ENCODE assay signal across 9 mouse cellular contexts in the genomic region with DNA sequence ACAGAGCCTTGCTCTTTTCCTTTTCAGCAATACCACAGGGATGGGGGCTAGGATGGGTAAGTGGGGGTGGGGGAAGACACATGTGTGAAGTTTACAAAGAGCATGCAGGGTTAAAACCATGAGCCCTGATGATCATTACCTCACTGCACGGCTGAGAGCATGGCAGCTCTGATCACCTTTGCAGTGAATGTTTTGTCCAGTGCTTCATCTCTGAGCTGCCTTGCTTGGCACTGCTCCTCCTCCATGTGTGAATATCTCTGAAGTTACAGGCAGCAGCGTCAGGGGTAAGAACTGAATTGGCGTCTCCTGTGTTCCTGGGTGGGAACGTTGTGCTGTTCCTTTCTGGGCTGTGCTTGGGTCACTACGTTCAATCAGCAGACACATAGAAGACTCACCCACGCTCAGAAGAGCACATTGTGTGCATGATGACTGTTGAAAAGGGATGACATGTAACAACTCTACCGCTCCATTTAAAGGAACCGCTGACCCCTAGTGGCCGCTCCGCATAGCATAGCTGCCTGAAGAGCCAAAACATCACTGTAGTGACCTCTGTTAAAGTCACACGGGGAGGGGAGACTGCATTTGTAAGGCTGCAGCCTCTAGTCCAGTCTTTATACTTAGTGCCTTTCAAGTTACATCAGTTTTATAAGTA.
DNase-seq lines count a peak whose midpoint lies in the region; ATAC-seq lines count a peak whose summit lies in the region.
"Had no signal": no experiment of that assay in that cellular context is flagged by ENCODE, and none has a peak within 500 bp of the region (broad histone marks: within the 10 kb centered on the region; RNA-seq: fewer than 3 reads in every experiment).

No protein-coding gene starts in this region.

- H3K27ac ChIP-seq in hindbrain, embryonic 13.5 days: peak overlapping the region; percentile 58; the same call in 1 of the 2 replicates

- peaks cover 22% of the 10 kb centered on the region for H3K4me1 ChIP-seq in hindbrain, embryonic 13.5 days (replicated peaks)

- H3K9ac ChIP-seq in hindbrain, embryonic 13.5 days: 0 out of 2 replicates have a peak overlapping the region, but pooled peaks have one; percentile 35

- H3K36me3 ChIP-seq in hindbrain, embryonic 13.5 days: peaks cover 1% of the 10 kb centered on the region; the same call in 1 of the 2 replicates

- no peaks in the 10 kb centered on the region for H3K9me3 ChIP-seq in hindbrain, embryonic 13.5 days

- WGBS in hindbrain, embryonic 13.5 days: 6% methylated on average over 11 of the region's 11 CpGs

- no peaks in the 10 kb centered on the region for H3K27me3 ChIP-seq in hindbrain, embryonic 13.5 days

- DNase-seq in MN1 (ENCODE audit: low spot score): peak; percentile 86
- DNase-seq in cerebellum, adult 9-10 months: peak; percentile 92
- DNase-seq in frontal cortex, postnatal 14 days (ENCODE audit: low spot score in 2 of 2): peak; percentile 60 to 78
- peak; percentile 80 to 81 for DNase-seq in layer of hippocampus, postnatal 14 days (ENCODE audit: low spot score in 2 of 2)
- peak; percentile 91 for DNase-seq in lung, postnatal 25 days (ENCODE audit: low spot score)
- peak; percentile 88 for DNase-seq in retina, postnatal 1 day
- peak; percentile 92 for DNase-seq in thymus, postnatal 4 days

- no peak overlapping the region for H3K4me2 ChIP-seq in hindbrain, embryonic 13.5 days

- H3K4me3 ChIP-seq in hindbrain, embryonic 13.5 days: no peak overlapping the region
- H3K4me3 ChIP-seq: myocyte had no signal

- ATAC-seq in hindbrain, embryonic 13.5 days (ENCODE audit: low FRiP score): peak; percentile 83
